8 mouse cellular contexts compared by ENCODE assay signal in genomic region chr12:102949395-102950208, GRCm38 (mm10). TPM values are rescaled to one million over a fixed set of nuclear protein-coding genes. Genes with fewer than 3 reads are reported as not detected.
A peak's percentile ranks its signal among the peaks of the same experiment; 100 is the strongest.
DNase-seq lines count a peak whose midpoint lies in the region; ATAC-seq lines count a peak whose summit lies in the region.

No protein-coding gene starts in this region.

- H3K36me3 ChIP-seq in heart, embryonic 11.5 days (ENCODE audit: control insufficient read depth, insufficient read depth, low read length) = no peaks in the 10 kb centered on the region
- H3K36me3 ChIP-seq in limb, embryonic 15.5 days = no peaks in the 10 kb centered on the region

- H3K4me2 ChIP-seq in heart, embryonic 11.5 days = peak overlapping the region; percentile 91
- peak overlapping the region; percentile 91 for H3K4me2 ChIP-seq in limb, embryonic 15.5 days

- DNase-seq in kidney, adult 18-20 months = peak; percentile 20
- DNase-seq in kidney, adult 11 months = no peak
- peak; percentile 41 to 70 for DNase-seq in cerebellum, postnatal 4 days (ENCODE audit: low spot score in 2 of 2)
- DNase-seq in kidney, postnatal 10 days = peak; percentile 86
- peak; percentile 77 for DNase-seq in neural tube, embryonic 10.5 days (ENCODE audit: extremely low spot score, low spot score)
- DNase-seq in thymus, postnatal 36 days = peak; percentile 2 to 4

- no peak overlapping the region for H3K9ac ChIP-seq in heart, embryonic 11.5 days (ENCODE audit: low read depth, low read length)
- H3K9ac ChIP-seq in limb, embryonic 15.5 days = no peak overlapping the region

- H3K27me3 ChIP-seq in heart, embryonic 11.5 days (ENCODE audit: control insufficient read depth, insufficient read depth, low read length) = peaks cover 13% of the 10 kb centered on the region
- H3K27me3 ChIP-seq in limb, embryonic 15.5 days = peaks cover 28% of the 10 kb centered on the region

- H3K4me3 ChIP-seq in heart, embryonic 11.5 days (ENCODE audit: low read depth, low read length) = peak overlapping the region; percentile 57
- H3K4me3 ChIP-seq in limb, embryonic 15.5 days = peak overlapping the region; percentile 47

- H3K4me1 ChIP-seq in heart, embryonic 11.5 days (ENCODE audit: control insufficient read depth, insufficient read depth, low read length) = 0 out of 2 replicates have a peak, but pooled peaks cover 4% of the 10 kb centered on the region
- H3K4me1 ChIP-seq in limb, embryonic 15.5 days = peaks cover 13% of the 10 kb centered on the region

- WGBS in heart, embryonic 11.5 days (ENCODE audit: insufficient replicate concordance) = under 1% methylated on average over 41 of the region's 42 CpGs
- under 1% methylated on average over 41 of the region's 42 CpGs for WGBS in limb, embryonic 15.5 days

- no peaks in the 10 kb centered on the region for H3K9me3 ChIP-seq in heart, embryonic 11.5 days (replicated peaks; ENCODE audit: control insufficient read depth, low read length)
- no peaks in the 10 kb centered on the region for H3K9me3 ChIP-seq in limb, embryonic 15.5 days

- peak; percentile 59; the same call in 1 of the 2 replicates for ATAC-seq in heart, embryonic 11.5 days (replicated peaks; ENCODE audit: insufficient number of reproducible peaks, low FRiP score, low TSS enrichment)
- no peak for ATAC-seq in limb, embryonic 15.5 days (ENCODE audit: insufficient number of reproducible peaks, low FRiP score, low TSS enrichment, low read depth)

- H3K27ac ChIP-seq in heart, embryonic 11.5 days (ENCODE audit: low read depth, low read length) = no peak overlapping the region
- no peak overlapping the region for H3K27ac ChIP-seq in limb, embryonic 15.5 days

RNA-seq across cellular contexts. Expression of gene Unc79, which starts 0.9 kb away (rescaled TPM):
- 0.16 and 0.44 TPM in 2 replicates for polyA plus RNA-seq in heart, embryonic 11.5 days (2014; fragmentation: Nextera tagmentation; extraction: Ambion mirVana)
- polyA plus RNA-seq in limb, embryonic 15.5 days (2015; fragmentation: Nextera tagmentation; extraction: Ambion mirVana) = 0.30 and 0.31 TPM in 2 replicates

RNA-seq across cellular contexts. Expression of gene Cox8c, which starts 50.5 kb away (rescaled TPM):
- not detected in 2 replicates for polyA plus RNA-seq in heart, embryonic 11.5 days (2014; fragmentation: Nextera tagmentation; extraction: Ambion mirVana)
- polyA plus RNA-seq in limb, embryonic 15.5 days (2015; fragmentation: Nextera tagmentation; extraction: Ambion mirVana) = not detected in 2 replicates
